In the genomic region with DNA sequence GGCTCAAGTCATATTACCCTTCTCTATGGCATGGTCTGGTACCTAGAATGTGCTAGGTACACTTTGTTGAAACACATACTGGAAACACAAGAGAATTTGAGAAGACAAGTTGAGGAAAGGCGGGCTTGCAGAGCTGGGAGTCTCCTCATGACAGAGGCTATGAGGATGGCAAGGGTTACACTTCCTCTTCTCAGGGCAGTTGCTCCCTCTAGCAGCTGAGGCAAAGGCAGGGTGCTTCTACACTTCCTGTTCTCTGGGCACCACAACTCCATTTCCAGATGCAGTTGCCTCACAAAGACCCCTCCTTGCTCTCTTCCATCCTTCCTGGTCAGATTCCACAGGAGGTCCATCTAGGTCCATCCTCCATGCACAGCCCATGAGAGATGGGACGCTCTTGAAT, we compare ENCODE assay signal across 31 mouse cellular contexts. TPM values are rescaled to one million over a fixed set of nuclear protein-coding genes. Genes with fewer than 3 reads are reported as not detected.
DNase-seq lines count a peak whose midpoint lies in the region; ATAC-seq and TF ChIP-seq lines count a peak whose summit lies in the region.
"Had no signal": no experiment of that assay in that cellular context is flagged by ENCODE, and none has a peak within 500 bp of the region (broad histone marks: within the 10 kb centered on the region; RNA-seq: fewer than 3 reads in every experiment).

No protein-coding gene starts in this region.

- no peak for ATAC-seq in liver, postnatal 0 days
- ATAC-seq in monocyte, adult 5-6 weeks (replicated peaks; ENCODE audit: insufficient number of reproducible peaks, low FRiP score, low TSS enrichment, poor library complexity, severe bottlenecking): no peak
- ATAC-seq in megakaryocyte, adult 5-6 weeks (ENCODE audit: poor library complexity, severe bottlenecking): peak; percentile 85
- no peak for ATAC-seq in forebrain, embryonic 15.5 days (replicated peaks)
- ATAC-seq: activated CD4-positive, CD25-positive, alpha-beta regulatory T cell, adult 4 months; forebrain, embryonic 13.5 days; intestine, postnatal 0 days had no signal

- H3K4me1 ChIP-seq in liver, postnatal 0 days (ENCODE audit: insufficient read depth): no peaks in the 10 kb centered on the region
- H3K4me1 ChIP-seq in CH12.LX (ENCODE audit: control insufficient read depth in 1 of 2, insufficient read depth in 2 of 2): peaks cover 5 to 35% of the 10 kb centered on the region in 2 experiments; a peak in 3 of 4 replicates
- H3K4me1 ChIP-seq in midbrain, embryonic 10.5 days: peaks cover 7% of the 10 kb centered on the region
- H3K4me1 ChIP-seq in forebrain, embryonic 15.5 days: no peaks in the 10 kb centered on the region
- H3K4me1 ChIP-seq: forebrain, embryonic 13.5 days; heart, embryonic 12.5 days; midbrain, embryonic 12.5 days had no signal

- in situ Hi-C loops in CH12.LX (cut with MboI; ENCODE audit: low pct_ligation_motif_present, low pct_unique_long_range_greater_than_20kb, low sequenced_read_pairs): no loop called here

- dilution Hi-C loops in CH12.LX (cut with MboI; ENCODE audit: extremely low pct_ligation_motif_present, extremely low pct_unique_long_range_greater_than_20kb, low sequenced_read_pairs): no loop called here

- peak; percentile 28 for TF ChIP-seq RAD21 in CH12.LX (IDR thresholded peaks at IDR 0.05; ENCODE audit: low read depth, low read length)

- no peak overlapping the region for H3K9ac ChIP-seq in liver, postnatal 0 days (replicated peaks)
- no peak overlapping the region for H3K9ac ChIP-seq in CH12.LX (ENCODE audit: insufficient read depth, low read depth)
- H3K9ac ChIP-seq in forebrain, embryonic 15.5 days (replicated peaks): no peak overlapping the region
- H3K9ac ChIP-seq: forebrain, embryonic 13.5 days; heart, embryonic 12.5 days; hindbrain, embryonic 14.5 days; limb, embryonic 12.5 days; midbrain, embryonic 12.5 days had no signal

- H3K79me2 ChIP-seq in CH12.LX (replicated peaks; ENCODE audit: control insufficient read depth, extremely low read depth, insufficient read depth, poor library complexity, severe bottlenecking): no peaks in the 10 kb centered on the region

- TF ChIP-seq POLR2A in CH12.LX (IDR thresholded peaks at IDR 0.05; ENCODE audit: low read depth, low read length): no peak

- WGBS in liver, postnatal 0 days (ENCODE audit: insufficient replicate concordance): 65% methylated on average over 2 of the region's 2 CpGs
- 84% methylated on average over 2 of the region's 2 CpGs for WGBS in midbrain, embryonic 10.5 days
- 97% methylated on average over 2 of the region's 2 CpGs for WGBS in forebrain, embryonic 15.5 days

- H3K27me3 ChIP-seq in liver, postnatal 0 days (ENCODE audit: insufficient read depth, low read length): no peaks in the 10 kb centered on the region
- no peaks in the 10 kb centered on the region for H3K27me3 ChIP-seq in CH12.LX (replicated peaks)
- peaks cover 7% of the 10 kb centered on the region; the same call in 1 of the 2 replicates for H3K27me3 ChIP-seq in midbrain, embryonic 10.5 days (ENCODE audit: low read depth, poor library complexity, severe bottlenecking)
- H3K27me3 ChIP-seq in forebrain, embryonic 15.5 days: no peaks in the 10 kb centered on the region
- H3K27me3 ChIP-seq: limb, embryonic 12.5 days; midbrain, embryonic 12.5 days had no signal

- H3K4me3 ChIP-seq in liver, postnatal 0 days (ENCODE audit: low read depth, low read length): no peak overlapping the region
- H3K4me3 ChIP-seq in CH12.LX (replicated peaks in 1 of 3; ENCODE audit: low read depth in 2 of 3, low read length in 2 of 3, poor library complexity in 1 of 3): no peak overlapping the region
- H3K4me3 ChIP-seq in midbrain, embryonic 10.5 days: no peak overlapping the region
- no peak overlapping the region for H3K4me3 ChIP-seq in forebrain, embryonic 15.5 days
- H3K4me3 ChIP-seq: forebrain, embryonic 13.5 days; heart, embryonic 12.5 days; limb, embryonic 12.5 days; midbrain, embryonic 12.5 days had no signal

- no peak for DNase-seq in liver, postnatal 0 days
- DNase-seq in liver (no peak), CH12.LX (ENCODE audit: extremely low read depth) (peak; percentile 45)
- DNase-seq in monocyte, adult 2 months (ENCODE audit: low read depth in 1 of 2, low spot score in 2 of 2): peak; percentile 4 to 11
- DNase-seq in midbrain, embryonic 10.5 days (ENCODE audit: low spot score): no peak
- DNase-seq: cerebellum, adult 2 months; cerebellum, postnatal 14 days; gastrocnemius, postnatal 25 days; heart, adult 18-20 months; heart, postnatal 4 days; kidney, adult 9 months; layer of hippocampus, postnatal 36 days; right cerebral cortex, postnatal 25 days; thymus, postnatal 25 days had no signal

- TF ChIP-seq CTCF in liver, postnatal 0 days (IDR thresholded peaks at IDR 0.05; ENCODE audit: low read depth): peak; percentile 27; the same call in 1 of the 2 replicates
- TF ChIP-seq CTCF in CH12.LX (conservative IDR thresholded peaks at IDR 0.05 in 1 of 2, IDR thresholded peaks at IDR 0.05 in 1 of 2; ENCODE audit: low read depth in 2 of 2, low read length in 2 of 2): peak in 1 of 2 experiments; percentile 49; a peak in 2 of 4 replicates

- H3K9me3 ChIP-seq in liver, postnatal 0 days (ENCODE audit: low read length): no peaks in the 10 kb centered on the region
- no peaks in the 10 kb centered on the region for H3K9me3 ChIP-seq in CH12.LX (replicated peaks; ENCODE audit: low read length)
- no peaks in the 10 kb centered on the region for H3K9me3 ChIP-seq in midbrain, embryonic 10.5 days (replicated peaks)
- H3K9me3 ChIP-seq in forebrain, embryonic 15.5 days: no peaks in the 10 kb centered on the region
- H3K9me3 ChIP-seq: forebrain, embryonic 13.5 days; heart, embryonic 12.5 days; limb, embryonic 12.5 days; midbrain, embryonic 12.5 days had no signal

- TF ChIP-seq EP300 in liver, postnatal 0 days (IDR thresholded peaks at IDR 0.05; ENCODE audit: low read depth): no peak
- TF ChIP-seq EP300 in CH12.LX (IDR thresholded peaks at IDR 0.05; ENCODE audit: low read length): no peak

- H3K27ac ChIP-seq in liver, postnatal 0 days (ENCODE audit: low read depth): no peak overlapping the region
- no peak overlapping the region for H3K27ac ChIP-seq in CH12.LX (ENCODE audit: insufficient read depth, low read depth)
- H3K27ac ChIP-seq in midbrain, embryonic 10.5 days (replicated peaks): no peak overlapping the region
- H3K27ac ChIP-seq in forebrain, embryonic 15.5 days (replicated peaks): no peak overlapping the region
- H3K27ac ChIP-seq: forebrain, embryonic 13.5 days; hindbrain, embryonic 14.5 days; limb, embryonic 12.5 days; midbrain, embryonic 12.5 days had no signal

- no peaks in the 10 kb centered on the region for H3K36me3 ChIP-seq in liver, postnatal 0 days (replicated peaks; ENCODE audit: insufficient read depth, low read length)
- H3K36me3 ChIP-seq in CH12.LX (replicated peaks in 1 of 2; ENCODE audit: control insufficient read depth in 1 of 2, insufficient read depth in 1 of 2, low read length in 1 of 2): no peaks in the 10 kb centered on the region
- H3K36me3 ChIP-seq in midbrain, embryonic 10.5 days: no peaks in the 10 kb centered on the region
- no peaks in the 10 kb centered on the region for H3K36me3 ChIP-seq in forebrain, embryonic 15.5 days
- H3K36me3 ChIP-seq: heart, embryonic 12.5 days; limb, embryonic 12.5 days; midbrain, embryonic 12.5 days had no signal

- no peak overlapping the region for H3K4me2 ChIP-seq in liver, postnatal 0 days (ENCODE audit: low read depth, low read length)
- H3K4me2 ChIP-seq in CH12.LX (ENCODE audit: insufficient read depth, low read depth, poor library complexity, severe bottlenecking): no peak overlapping the region
- H3K4me2 ChIP-seq in forebrain, embryonic 15.5 days (replicated peaks): no peak overlapping the region
- H3K4me2 ChIP-seq: forebrain, embryonic 13.5 days; heart, embryonic 12.5 days; hindbrain, embryonic 14.5 days; limb, embryonic 12.5 days; liver, embryonic 11.5 days; midbrain, embryonic 12.5 days had no signal

TF ChIP-seq in CH12.LX, 34 proteins besides CTCF, POLR2A, EP300 and RAD21:
- TF ChIP-seq USF2 (conservative IDR thresholded peaks at IDR 0.05; ENCODE audit: low read depth, low read length) (no peak), SMC3 (IDR thresholded peaks at IDR 0.05; ENCODE audit: low read depth, low read length) (peak; percentile 38; the same call in 1 of the 2 replicates), ELF1 (IDR thresholded peaks at IDR 0.05; ENCODE audit: low read depth, low read length) (peak; percentile 69), IRF4 (IDR thresholded peaks at IDR 0.05; ENCODE audit: low read depth, low read length) (peak; percentile 28; the same call in 1 of the 2 replicates)
TF ChIP-seq in CH12.LX: peak in this region for 3.

RNA-seq across cellular contexts. Expression of a gene that starts 37.5 kb away (rescaled TPM):
- polyA plus RNA-seq in liver, postnatal 0 days (2015; fragmentation: Nextera tagmentation; extraction: Ambion mirVana): 47.9 and 52.6 TPM in 2 replicates
- total RNA-seq in monocyte, adult 5-6 weeks (2017): not detected in 3 replicates
- total RNA-seq in CH12.LX (2012; rRNA removed): 0.17 and 0.76 TPM in 2 replicates
- total RNA-seq in CH12.LX (2014; rRNA removed): 0.15 and 0.19 TPM in 2 replicates
- polyA plus RNA-seq in CH12.LX (2012; ENCODE audit: insufficient read length, low read depth): 0.59 and 0.79 TPM in 2 replicates
- not detected in 2 replicates for total RNA-seq in megakaryocyte, adult 5-6 weeks (2015)
- not detected in 2 replicates for total RNA-seq in megakaryocyte, adult 5-6 weeks (2017)
- polyA plus RNA-seq in midbrain, embryonic 10.5 days (2016; fragmentation: Nextera tagmentation; extraction: Ambion mirVana): not detected in 2 replicates
- polyA plus RNA-seq in forebrain, embryonic 15.5 days (2015; fragmentation: Nextera tagmentation; extraction: Ambion mirVana): 0.20 TPM in 1 of 2 replicates, not detected in the other
- total RNA-seq: adrenal gland, adult 2 months; ES-E14; gastrocnemius, adult 18-20 months; layer of hippocampus, postnatal 36 days; left cerebral cortex, postnatal 14 days; neutrophil, adult 5-6 weeks had no signal
- polyA plus RNA-seq: activated CD4-positive, CD25-positive, alpha-beta regulatory T cell, adult 4 months; adrenal gland, adult 2 months; cerebellum, adult 2 months; forebrain, embryonic 13.5 days; frontal cortex, adult 2 months; heart, embryonic 12.5 days; limb, embryonic 12.5 days; midbrain, embryonic 12.5 days had no signal

Comparison
In these comparisons a context has a peak if more than half of its experiments do, and no peak if none do; other contexts are left out.
1. DNase-seq: peak in monocyte, adult 2 months (2 of 2) and CH12.LX (single experiment); none in liver, postnatal 0 days (single experiment), liver (single experiment) and midbrain, embryonic 10.5 days (single experiment).
2. RNA of a gene that starts 37.5 kb away (polyA plus RNA-seq): 47.9 to 52.6 TPM in liver, postnatal 0 days; 0.59 to 0.79 TPM in CH12.LX, 0.20 TPM in forebrain, embryonic 15.5 days and not detected in midbrain, embryonic 10.5 days; every median in the first group is over 10 times any median in the second.